Mouse (Mus musculus): ENCODE data around the gene Slc35e3. TPM values are rescaled to one million over a fixed set of nuclear protein-coding genes. Genes with fewer than 3 reads are reported as not detected.
"Not testable (repeated sequence)": the region's sequence is repeated elsewhere in the genome, so short reads cannot be mapped to it uniquely, and the experiment has no call there.

Slc35e3 gene
- polyA plus RNA-seq, 1 experiment from 2014 or later, result 8.5 TPM

DNA sequence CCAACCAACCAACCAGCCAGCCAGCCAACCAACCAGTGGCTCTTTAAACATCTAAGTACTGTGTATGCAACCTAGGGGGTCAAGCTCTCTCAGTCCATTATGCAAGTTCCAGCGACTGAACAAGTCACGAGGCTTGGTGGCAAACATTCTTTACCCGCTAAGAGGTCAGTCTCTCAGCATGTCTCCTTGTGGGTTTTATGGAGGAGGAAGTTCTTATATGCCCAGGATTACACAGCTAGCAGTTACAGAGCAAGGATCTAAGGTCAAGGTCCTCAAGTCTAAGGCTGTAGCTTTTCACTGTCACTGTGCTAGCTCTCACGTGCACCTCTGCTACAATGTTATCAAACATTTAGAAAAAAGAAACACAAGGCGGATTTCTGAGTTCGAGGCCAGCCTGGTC, 18.4 kb upstream of the Slc35e3 start:
- 80% methylated on average over 6 of the region's 6 CpGs for WGBS
- H3K9ac ChIP-seq (ENCODE audit: low read depth, low read length), result no peak overlapping the region
- no peaks in the 10 kb centered on the region for H3K9me3 ChIP-seq (ENCODE audit: control insufficient read depth, low read length)
- no peak overlapping the region for H3K4me2 ChIP-seq (ENCODE audit: low read depth, low read length)
- H3K4me1 ChIP-seq (ENCODE audit: control insufficient read depth, insufficient read depth, low read length), result no peaks in the 10 kb centered on the region
- H3K4me3 ChIP-seq (ENCODE audit: low read length), result no peak overlapping the region
- peak; percentile 71; the same call in 1 of the 2 replicates for ATAC-seq
- no peaks in the 10 kb centered on the region for H3K27me3 ChIP-seq (replicated peaks; ENCODE audit: control insufficient read depth, insufficient read depth, low read length)
- H3K36me3 ChIP-seq (ENCODE audit: control insufficient read depth, insufficient read depth, low read length), result peaks cover 31% of the 10 kb centered on the region
- H3K27ac ChIP-seq (ENCODE audit: low read length), result no peak overlapping the region

DNA sequence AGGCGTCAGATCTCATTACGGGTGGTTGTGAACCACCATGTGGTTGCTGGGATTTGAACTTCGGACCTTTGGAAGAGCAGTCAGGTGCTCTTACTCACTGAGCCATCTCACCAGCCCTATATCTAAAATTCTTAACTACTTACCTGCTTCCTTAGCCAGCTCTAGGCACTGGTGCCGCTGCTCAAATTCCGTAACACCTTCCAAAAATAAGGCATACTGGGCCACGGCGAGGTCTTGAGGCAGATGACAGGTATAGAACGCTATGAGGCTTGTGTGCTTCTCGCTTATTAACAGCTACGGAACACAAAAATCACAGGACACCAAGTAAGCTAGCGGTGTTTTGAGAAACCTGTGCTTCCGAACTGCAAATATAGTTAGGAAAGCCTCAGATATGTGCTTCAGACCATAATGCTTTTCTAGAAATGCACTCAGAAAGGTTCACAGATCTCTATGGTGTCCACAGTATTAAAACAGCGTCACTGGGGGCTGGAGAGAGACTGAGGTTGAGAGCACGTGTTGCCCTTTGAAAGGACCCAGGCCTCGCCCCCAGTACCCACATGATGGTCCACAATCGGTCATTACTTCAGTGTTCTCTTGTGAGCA, 17.5 kb upstream of the Slc35e3 start:
- H3K4me2 ChIP-seq (ENCODE audit: low read depth, low read length), result no peak overlapping the region
- 96% methylated on average over 16 of the region's 16 CpGs for WGBS
- no peaks in the 10 kb centered on the region for H3K4me1 ChIP-seq (ENCODE audit: control insufficient read depth, insufficient read depth, low read length)
- H3K36me3 ChIP-seq (ENCODE audit: control insufficient read depth, insufficient read depth, low read length), result peaks cover 35% of the 10 kb centered on the region
- H3K27me3 ChIP-seq (replicated peaks; ENCODE audit: control insufficient read depth, insufficient read depth, low read length), result no peaks in the 10 kb centered on the region
- H3K27ac ChIP-seq (ENCODE audit: low read length), result no peak overlapping the region
- no peak overlapping the region for H3K9ac ChIP-seq (ENCODE audit: low read depth, low read length)
- no peak for ATAC-seq
- H3K9me3 ChIP-seq (ENCODE audit: control insufficient read depth, low read length), result no peaks in the 10 kb centered on the region
- no peak overlapping the region for H3K4me3 ChIP-seq (ENCODE audit: low read length)

DNA sequence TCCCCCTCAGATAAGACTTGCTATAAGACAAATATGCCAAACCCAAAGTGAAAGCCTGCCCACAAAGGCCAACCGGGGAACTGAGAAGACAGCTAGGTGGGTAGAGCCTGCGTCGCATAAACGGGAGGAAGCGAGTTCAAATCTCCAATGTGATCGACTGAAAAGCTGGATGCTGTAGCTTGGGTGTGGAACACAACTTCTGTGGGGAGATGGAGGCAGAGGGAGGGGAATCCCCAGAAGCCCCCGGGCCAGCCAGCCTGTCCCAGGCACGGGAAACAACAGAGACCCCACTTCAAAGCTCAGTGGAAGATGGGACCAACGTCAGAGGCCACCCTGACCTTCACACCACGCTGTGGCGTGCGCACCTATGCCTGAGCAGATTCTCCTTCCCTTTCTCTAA, 16.8 kb upstream of the Slc35e3 start:
- Histone ChIP-seq H3K9ac (ENCODE audit: low read depth, low read length) (no peak overlapping the region), H3K4me3 (ENCODE audit: low read length) (no peak overlapping the region), H3K27ac (ENCODE audit: low read length) (no peak overlapping the region), H3K4me1 (ENCODE audit: control insufficient read depth, insufficient read depth, low read length) (no peaks in the 10 kb centered on the region), H3K27me3 (replicated peaks; ENCODE audit: control insufficient read depth, insufficient read depth, low read length) (no peaks in the 10 kb centered on the region), H3K36me3 (ENCODE audit: control insufficient read depth, insufficient read depth, low read length) (peaks cover 38% of the 10 kb centered on the region), H3K9me3 (ENCODE audit: control insufficient read depth, low read length) (no peaks in the 10 kb centered on the region), H3K4me2 (ENCODE audit: low read depth, low read length) (no peak overlapping the region)
- WGBS, result 95% methylated on average over 12 of the region's 12 CpGs
- no peak for ATAC-seq

DNA sequence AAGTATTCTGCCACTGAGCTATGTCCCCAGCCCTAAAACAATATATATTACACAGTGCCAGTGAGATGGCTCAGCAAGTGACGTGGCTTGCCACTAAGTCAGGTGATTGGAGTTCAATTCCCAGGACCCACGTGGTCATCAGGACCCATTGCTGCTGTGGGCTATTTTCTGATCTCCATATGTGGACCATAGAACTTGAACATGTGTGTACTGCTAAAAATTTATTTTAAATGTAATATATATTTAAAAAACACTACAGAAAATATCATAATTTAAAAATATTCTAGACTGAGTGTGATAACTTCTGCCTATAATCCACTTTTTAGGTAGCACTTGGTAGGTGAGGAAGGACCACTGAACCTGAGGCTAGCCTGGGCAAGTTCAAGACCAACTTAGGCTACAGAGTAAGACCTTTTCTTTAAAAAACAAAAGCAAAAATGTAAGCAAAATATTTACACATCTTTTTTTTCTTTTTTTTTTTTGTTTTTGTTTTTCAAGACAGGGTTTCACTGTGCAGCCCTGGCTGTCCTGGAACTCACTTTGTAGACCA, 16.2 kb upstream of the Slc35e3 start:
- Histone ChIP-seq H3K27ac (ENCODE audit: low read length) (no peak overlapping the region), H3K9ac (ENCODE audit: low read depth, low read length) (no peak overlapping the region), H3K27me3 (replicated peaks; ENCODE audit: control insufficient read depth, insufficient read depth, low read length) (no peaks in the 10 kb centered on the region), H3K4me3 (ENCODE audit: low read length) (no peak overlapping the region), H3K9me3 (ENCODE audit: control insufficient read depth, low read length) (no peaks in the 10 kb centered on the region), H3K4me2 (ENCODE audit: low read depth, low read length) (no peak overlapping the region), H3K4me1 (ENCODE audit: control insufficient read depth, insufficient read depth, low read length) (no peaks in the 10 kb centered on the region), H3K36me3 (ENCODE audit: control insufficient read depth, insufficient read depth, low read length) (peaks cover 34% of the 10 kb centered on the region)
- no peak for ATAC-seq
- 92% methylated on average over 2 of the region's 2 CpGs for WGBS

DNA sequence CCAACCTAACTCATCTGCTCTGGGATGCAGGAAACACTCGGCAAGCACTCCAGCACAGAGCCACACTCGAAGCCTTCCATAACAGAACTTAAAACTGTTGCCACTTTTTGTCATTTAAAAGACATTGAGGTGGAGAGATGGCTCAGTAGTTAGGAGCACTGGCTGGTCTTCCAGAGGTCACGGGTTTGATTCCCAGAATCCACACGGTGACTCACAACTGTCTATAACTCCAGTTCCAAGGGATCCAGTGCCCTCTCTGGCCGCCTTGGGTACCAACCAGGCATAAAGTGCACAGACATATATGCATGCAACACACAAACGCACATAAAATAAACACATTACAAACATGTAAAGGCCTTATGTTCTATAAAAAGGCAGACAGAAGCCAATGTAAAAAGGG, 15.4 kb upstream of the Slc35e3 start:
- H3K4me2 ChIP-seq (ENCODE audit: low read depth, low read length), result no peak overlapping the region
- no peak overlapping the region for H3K27ac ChIP-seq (ENCODE audit: low read length)
- no peak overlapping the region for H3K4me3 ChIP-seq (ENCODE audit: low read length)
- no peaks in the 10 kb centered on the region for H3K27me3 ChIP-seq (replicated peaks; ENCODE audit: control insufficient read depth, insufficient read depth, low read length)
- no peak overlapping the region for H3K9ac ChIP-seq (ENCODE audit: low read depth, low read length)
- no peak for ATAC-seq
- H3K36me3 ChIP-seq (ENCODE audit: control insufficient read depth, insufficient read depth, low read length), result peaks cover 34% of the 10 kb centered on the region
- no peaks in the 10 kb centered on the region for H3K9me3 ChIP-seq (ENCODE audit: control insufficient read depth, low read length)
- H3K4me1 ChIP-seq (ENCODE audit: control insufficient read depth, insufficient read depth, low read length), result no peaks in the 10 kb centered on the region
- WGBS, result 92% methylated on average over 6 of the region's 6 CpGs

DNA sequence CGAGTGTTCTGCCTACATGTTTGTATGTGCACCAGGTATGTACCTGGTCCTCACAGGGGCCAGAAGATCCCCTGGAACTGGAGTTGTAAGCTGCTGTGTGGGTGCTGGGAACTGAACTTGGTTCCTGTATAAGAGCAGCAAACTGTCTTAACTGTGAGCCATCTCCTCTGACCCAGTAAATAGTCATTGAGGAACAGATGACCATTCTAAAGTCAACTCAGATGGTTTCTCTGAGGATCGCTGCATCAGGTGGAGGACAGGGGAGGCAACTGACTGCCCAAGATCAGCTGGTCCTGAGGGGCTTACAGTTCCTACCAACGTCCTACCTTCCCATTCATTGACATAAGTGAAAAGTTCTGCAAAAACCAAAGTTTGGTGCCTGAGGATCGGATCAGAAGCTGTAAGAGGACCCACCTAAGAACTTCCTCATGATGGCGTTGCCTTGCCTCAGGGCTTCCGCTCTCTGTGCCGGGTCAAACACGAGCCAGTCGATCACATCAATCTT, 14.7 kb upstream of the Slc35e3 start:
- no peak overlapping the region for H3K9ac ChIP-seq (ENCODE audit: low read depth, low read length)
- no peak overlapping the region for H3K27ac ChIP-seq (ENCODE audit: low read length)
- no peaks in the 10 kb centered on the region for H3K4me1 ChIP-seq (ENCODE audit: control insufficient read depth, insufficient read depth, low read length)
- no peaks in the 10 kb centered on the region for H3K9me3 ChIP-seq (ENCODE audit: control insufficient read depth, low read length)
- H3K36me3 ChIP-seq (ENCODE audit: control insufficient read depth, insufficient read depth, low read length), result peaks cover 33% of the 10 kb centered on the region
- H3K4me2 ChIP-seq (ENCODE audit: low read depth, low read length), result no peak overlapping the region
- H3K4me3 ChIP-seq (ENCODE audit: low read length), result no peak overlapping the region
- ATAC-seq, result no peak
- no peaks in the 10 kb centered on the region for H3K27me3 ChIP-seq (replicated peaks; ENCODE audit: control insufficient read depth, insufficient read depth, low read length)
- WGBS, result 93% methylated on average over 9 of the region's 9 CpGs

DNA sequence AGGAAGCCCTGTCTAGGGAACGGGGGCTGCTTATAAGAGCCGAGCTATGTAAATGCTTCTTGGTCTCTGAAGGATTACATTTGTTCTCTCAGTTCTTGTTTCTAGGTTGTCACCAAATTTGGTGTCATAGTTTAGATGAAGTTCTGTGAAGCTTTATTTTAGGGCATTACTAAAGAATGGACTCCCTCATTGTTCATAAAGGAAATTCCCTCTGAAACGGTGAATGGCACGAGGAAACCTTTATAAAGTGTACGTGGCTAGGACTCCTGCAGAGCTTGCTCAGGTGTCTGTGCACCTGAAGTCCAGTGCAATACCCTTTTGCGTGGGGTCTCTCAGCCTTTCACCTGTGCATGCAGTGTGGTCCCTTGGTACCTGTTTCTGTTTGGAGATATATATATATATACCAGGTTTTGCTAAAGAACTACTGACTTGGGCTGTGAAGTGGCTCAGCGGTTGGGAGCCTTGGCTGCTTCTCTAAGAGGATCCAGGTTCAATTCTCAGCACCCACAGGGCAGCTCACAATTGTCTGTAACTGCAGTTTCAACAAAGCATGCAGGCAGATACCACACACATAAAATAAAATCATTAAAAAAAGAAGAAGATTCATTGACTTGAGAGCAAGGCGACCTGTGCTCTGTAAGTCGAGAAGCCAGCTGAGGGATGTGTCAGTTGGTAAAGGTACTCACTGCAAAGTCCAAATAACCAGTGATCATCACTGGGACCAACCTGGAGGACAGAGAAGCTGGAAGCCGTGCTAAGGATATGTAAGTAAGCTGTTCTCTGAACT, 13.9 kb upstream of the Slc35e3 start:
- H3K27ac ChIP-seq (ENCODE audit: low read length), result no peak overlapping the region
- no peak for ATAC-seq
- H3K4me2 ChIP-seq (ENCODE audit: low read depth, low read length), result no peak overlapping the region
- no peak overlapping the region for H3K9ac ChIP-seq (ENCODE audit: low read depth, low read length)
- no peaks in the 10 kb centered on the region for H3K27me3 ChIP-seq (replicated peaks; ENCODE audit: control insufficient read depth, insufficient read depth, low read length)
- no peaks in the 10 kb centered on the region for H3K9me3 ChIP-seq (ENCODE audit: control insufficient read depth, low read length)
- H3K36me3 ChIP-seq (ENCODE audit: control insufficient read depth, insufficient read depth, low read length), result peaks cover 32% of the 10 kb centered on the region
- WGBS, result 93% methylated on average over 10 of the region's 10 CpGs
- no peak overlapping the region for H3K4me3 ChIP-seq (ENCODE audit: low read length)
- H3K4me1 ChIP-seq (ENCODE audit: control insufficient read depth, insufficient read depth, low read length), result no peaks in the 10 kb centered on the region

DNA sequence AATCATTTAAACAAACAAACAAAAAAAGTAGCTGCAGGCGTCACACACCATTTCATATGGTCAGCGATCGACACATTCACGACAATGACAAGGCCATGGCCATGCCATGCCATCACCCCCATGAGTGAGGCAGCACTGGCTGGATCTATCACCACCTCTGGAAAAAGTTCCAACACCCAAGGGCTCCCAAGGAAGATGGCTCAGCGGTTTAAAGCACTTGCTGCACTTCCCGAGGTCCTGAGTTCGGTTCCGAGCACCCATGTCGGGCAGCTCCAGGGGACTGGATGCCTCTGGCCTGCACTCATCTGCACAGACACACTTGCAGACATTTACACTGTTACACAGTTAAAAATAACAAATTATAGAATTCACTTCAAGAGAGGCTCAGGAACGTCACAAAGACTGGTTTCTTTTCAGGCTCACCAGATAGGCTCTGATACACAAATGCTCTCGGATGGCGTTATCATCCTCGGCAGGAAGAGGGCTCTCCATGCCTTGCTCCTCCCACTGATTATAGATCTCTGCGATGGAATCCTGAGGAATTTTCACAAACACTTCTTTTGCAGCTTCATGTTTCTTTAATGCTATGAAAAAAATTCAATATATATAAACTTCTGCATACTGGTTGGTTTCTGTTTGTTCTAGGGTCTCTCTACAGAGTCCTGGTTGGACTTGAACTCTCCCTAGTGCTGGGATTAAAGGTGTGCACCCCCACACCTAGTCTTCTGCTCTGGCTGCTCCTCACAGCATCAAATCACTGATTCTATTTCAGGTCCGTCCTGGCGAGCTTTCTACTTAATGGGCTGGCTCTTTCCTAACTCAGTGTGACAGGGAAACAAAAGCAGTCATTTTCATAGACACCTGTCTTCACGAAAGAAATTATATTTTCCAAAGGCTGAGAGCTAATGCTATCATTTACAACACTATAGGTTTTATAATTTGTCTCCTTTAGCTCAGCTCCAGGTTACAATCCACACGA, 12.9 kb upstream of the Slc35e3 start:
- Histone ChIP-seq H3K4me2 (ENCODE audit: low read depth, low read length) (no peak overlapping the region), H3K4me1 (ENCODE audit: control insufficient read depth, insufficient read depth, low read length) (no peaks in the 10 kb centered on the region), H3K9me3 (ENCODE audit: control insufficient read depth, low read length) (no peaks in the 10 kb centered on the region), H3K36me3 (ENCODE audit: control insufficient read depth, insufficient read depth, low read length) (peaks cover 35% of the 10 kb centered on the region), H3K27ac (ENCODE audit: low read length) (no peak overlapping the region), H3K4me3 (ENCODE audit: low read length) (no peak overlapping the region), H3K27me3 (replicated peaks; ENCODE audit: control insufficient read depth, insufficient read depth, low read length) (no peaks in the 10 kb centered on the region), H3K9ac (ENCODE audit: low read depth, low read length) (no peak overlapping the region)
- WGBS, result 90% methylated on average over 18 of the region's 18 CpGs
- ATAC-seq, result no peak

DNA sequence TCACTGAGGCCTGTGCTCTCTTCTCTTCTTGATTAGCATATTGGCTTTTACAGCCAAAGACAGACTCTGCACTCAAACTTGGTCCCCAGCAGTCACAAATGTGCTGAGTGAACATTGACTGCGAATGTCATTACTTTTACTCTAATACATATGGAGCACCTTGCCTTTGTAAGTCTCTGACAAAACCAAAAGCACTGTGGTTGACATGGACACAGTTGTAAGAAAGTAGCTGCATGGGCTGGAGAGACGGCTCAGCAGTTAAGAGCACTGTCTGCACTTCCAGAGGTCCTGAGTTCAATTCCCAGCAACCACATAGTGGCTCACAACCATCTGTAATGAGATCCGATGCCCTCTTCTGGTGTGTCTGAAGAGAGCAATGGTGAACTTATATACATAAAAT, 12.2 kb upstream of the Slc35e3 start:
- not testable (repeated sequence) for H3K9me3 ChIP-seq (ENCODE audit: control insufficient read depth, low read length); ATAC-seq; H3K27me3 ChIP-seq (replicated peaks; ENCODE audit: control insufficient read depth, insufficient read depth, low read length); H3K9ac ChIP-seq (ENCODE audit: low read depth, low read length); H3K4me2 ChIP-seq (ENCODE audit: low read depth, low read length); H3K4me1 ChIP-seq (ENCODE audit: control insufficient read depth, insufficient read depth, low read length); H3K4me3 ChIP-seq (ENCODE audit: low read length); H3K27ac ChIP-seq (ENCODE audit: low read length)
- 96% methylated on average over 3 of the region's 3 CpGs for WGBS
- H3K36me3 ChIP-seq (ENCODE audit: control insufficient read depth, insufficient read depth, low read length), result peaks cover 35% of the 10 kb centered on the region

Data from intestine, embryonic 16.5 days (tissue).